Mouse (Mus musculus) testis, adult 2 months (tissue): ENCODE data around the gene Psme1.

ENCODE experiments used
- CTCF ChIP-seq: fragments of 200-500 bp; IDR thresholded peaks from 2 replicates; pipeline ENCODE4 v1.5.1; 2012; ENCODE audit warnings: low read depth, mild to moderate bottlenecking, inconsistent platforms, low read length, moderate library complexity; ENCODE audit not compliant: control insufficient read depth, insufficient read depth, insufficient replicate concordance
- POLR2A ChIP-seq: fragments of 200-500 bp; IDR thresholded peaks from 2 replicates; pipeline ENCODE4 v1.6.1; 2012; ENCODE audit warnings: low read depth, mild to moderate bottlenecking, inconsistent platforms, low read length, moderate library complexity; ENCODE audit not compliant: control insufficient read depth

- TF ChIP-seq POLR2A, result no peak
- TF ChIP-seq CTCF, result no peak
Measured at GRCm38 (mm10) chr14:55540067-55540786, 37.7 kb upstream of the Psme1 start, which contains the start of gene Pck2.
